Mouse (Mus musculus) brain, embryonic 14.5 days (tissue): ENCODE results near the gene Pde4d.

Experiments
- CTCF ChIP-seq: fragments of 200-500 bp; IDR thresholded peaks from 2 replicates; pipeline ENCODE4 v1.5.1; 2012; ENCODE audit warnings: inconsistent platforms, mild to moderate bottlenecking, moderate library complexity, borderline replicate concordance; ENCODE audit not compliant: insufficient read depth, insufficient read length; ENCODE audit errors: extremely low read depth
- POLR2A ChIP-seq: fragments of 200-500 bp; IDR thresholded peaks from 2 replicates; pipeline ENCODE4 v1.6.1; 2012; ENCODE audit warnings: mild to moderate bottlenecking, inconsistent platforms, borderline replicate concordance; ENCODE audit not compliant: poor library complexity, insufficient read depth, insufficient read length, severe bottlenecking; ENCODE audit errors: extremely low read depth

- TF ChIP-seq POLR2A: no peak
- TF ChIP-seq CTCF: no peak
These were observed 151.3 kb downstream of the Pde4d start for GRCm38 (mm10) chr13:108601021-108601420.
